Mouse (Mus musculus) erythroblast, embryonic 14.5 days (primary cell): ENCODE results near the gene Secisbp2.

ENCODE experiments used
- GATA1 ChIP-seq: IDR thresholded peaks from 2 replicates; pipeline ENCODE4 v1.6.1; 2012; ENCODE audit warnings: low read length, inconsistent platforms, mixed read lengths
- TAL1 ChIP-seq: IDR thresholded peaks from 3 replicates; pipeline ENCODE4 v1.6.1; 2012; ENCODE audit warnings: low read length, inconsistent platforms, mixed read lengths

GRCm38 (mm10) chr13:51696481-51696880 is 45.0 kb downstream of the Secisbp2 start:
- TF ChIP-seq TAL1, result no peak
- TF ChIP-seq GATA1, result no peak
